In the genomic region with DNA sequence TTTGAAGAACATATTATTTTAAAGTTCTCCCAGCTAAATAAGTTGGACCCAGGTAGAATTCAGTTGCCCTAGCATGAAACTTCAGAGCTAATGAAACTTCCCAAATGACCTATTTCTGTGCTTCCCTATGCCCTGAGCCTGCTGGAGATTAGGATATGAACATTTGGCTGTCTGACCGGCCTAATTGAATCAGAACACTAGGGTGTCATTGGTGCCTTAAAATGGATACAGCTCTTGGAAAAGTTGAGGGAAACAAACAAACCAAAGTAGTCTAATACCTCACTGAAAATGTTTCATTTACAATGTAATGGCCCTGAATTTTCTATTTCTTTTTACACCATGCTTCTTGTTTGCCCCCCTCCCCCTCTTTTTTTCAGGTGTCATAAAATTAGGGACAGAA, we compare ENCODE assay signal across 16 mouse cellular contexts.
"Had no signal": no experiment of that assay in that cellular context is flagged by ENCODE, and none has a peak within 500 bp of the region (broad histone marks: within the 10 kb centered on the region; RNA-seq: fewer than 3 reads in every experiment).

No protein-coding gene starts in this region.

- H3K36me3 ChIP-seq: neural tube, embryonic 13.5 days; neural tube, embryonic 15.5 days; stomach, embryonic 15.5 days had no signal

- H3K4me1 ChIP-seq: neural tube, embryonic 13.5 days; neural tube, embryonic 15.5 days; stomach, embryonic 15.5 days had no signal

- H3K4me3 ChIP-seq: neural tube, embryonic 13.5 days; neural tube, embryonic 15.5 days; stomach, embryonic 15.5 days had no signal

- DNase-seq: retina, postnatal 1 day; right cerebral cortex, adult 18-20 months; right cerebral cortex, postnatal 14 days; right cerebral cortex, postnatal 25 days; right cerebral cortex, postnatal 4 days; spleen, adult 18-20 months; thymus, adult 18-20 months; thymus, adult 2 months; thymus, postnatal 14 days; thymus, postnatal 25 days; thymus, postnatal 36 days; thymus, postnatal 4 days had no signal

- H3K9ac ChIP-seq: neural tube, embryonic 13.5 days; neural tube, embryonic 15.5 days; stomach, embryonic 15.5 days had no signal

- H3K27ac ChIP-seq: neural tube, embryonic 13.5 days; neural tube, embryonic 15.5 days; stomach, embryonic 15.5 days; stomach, postnatal 0 days had no signal

- H3K27me3 ChIP-seq: neural tube, embryonic 13.5 days; neural tube, embryonic 15.5 days; stomach, embryonic 15.5 days had no signal
